Mouse (Mus musculus): Measurements from ENCODE around the gene Ptprg.
A peak's percentile ranks its signal among the peaks of the same experiment; 100 is the strongest.

Gene Ptprg

DNA sequence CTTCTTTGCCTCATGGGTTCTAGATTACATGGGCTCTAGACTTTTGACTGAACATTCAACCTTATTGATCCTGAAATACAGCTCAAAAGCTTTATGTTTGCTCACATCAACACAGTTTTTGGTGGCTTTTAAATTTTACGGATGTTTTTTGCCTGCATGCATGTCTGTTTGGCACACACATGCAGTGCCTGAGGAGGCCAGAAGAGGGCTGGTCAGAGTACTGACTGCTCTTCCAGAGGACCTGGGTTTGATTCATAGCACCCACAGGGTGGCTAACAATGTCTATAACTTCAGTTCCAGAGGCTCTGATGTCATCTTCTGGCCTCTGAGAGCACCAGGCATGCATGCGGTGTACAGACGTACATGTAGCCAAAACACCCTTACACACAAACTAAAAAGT lies 12.0 kb downstream of the Ptprg start:
- no peak for DNase-seq

DNA sequence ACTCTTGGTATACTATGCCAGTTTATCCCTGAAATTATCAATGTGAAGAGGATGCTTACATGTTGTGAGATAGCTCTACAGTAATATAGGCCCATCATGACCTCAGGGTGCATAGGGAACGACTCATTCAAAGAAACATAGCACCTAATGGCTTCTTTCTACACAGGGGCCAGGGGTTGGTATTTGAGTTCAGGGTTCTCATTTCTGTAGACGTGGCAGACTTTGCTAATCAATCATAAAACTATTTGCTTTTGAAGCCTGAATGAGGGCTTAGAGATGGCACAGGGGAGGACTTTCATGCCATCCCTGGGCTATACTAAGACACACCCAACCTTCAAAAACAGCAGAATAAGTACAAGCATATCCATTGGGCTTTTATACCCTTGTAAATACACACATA lies 16.4 kb downstream of the Ptprg start:
- no peak for DNase-seq

DNA sequence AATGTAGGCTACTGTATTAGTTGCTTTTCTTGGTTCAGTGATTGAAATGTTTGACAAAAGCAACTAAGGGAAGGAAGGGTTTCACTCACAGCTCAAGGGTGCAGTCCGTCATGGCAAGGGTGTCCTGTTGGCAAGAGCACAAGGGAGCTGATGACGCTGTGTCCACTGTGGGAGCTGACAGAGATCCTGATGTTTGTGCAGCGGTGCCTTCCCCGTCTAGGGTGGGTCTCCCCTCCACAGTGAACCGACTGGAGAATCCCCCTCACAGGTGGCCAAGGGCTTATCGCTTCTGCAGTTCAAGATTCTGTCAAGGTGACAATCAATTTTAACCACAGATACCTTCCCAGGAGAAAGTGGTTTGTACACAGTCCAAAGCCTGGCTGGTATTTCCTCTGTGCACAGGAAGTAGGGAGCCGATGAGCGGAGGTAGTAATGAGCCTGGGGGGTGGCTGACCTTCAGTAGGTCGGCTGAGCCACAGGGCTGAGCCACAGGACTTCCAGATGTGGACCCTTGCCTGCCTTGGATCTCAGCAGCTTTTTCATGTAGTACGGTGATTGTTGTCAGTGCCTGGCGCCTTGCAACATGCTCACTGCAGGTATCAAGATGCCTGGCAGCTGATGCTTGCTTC lies 18.5 kb downstream of the Ptprg start:
- no peak for DNase-seq

DNA sequence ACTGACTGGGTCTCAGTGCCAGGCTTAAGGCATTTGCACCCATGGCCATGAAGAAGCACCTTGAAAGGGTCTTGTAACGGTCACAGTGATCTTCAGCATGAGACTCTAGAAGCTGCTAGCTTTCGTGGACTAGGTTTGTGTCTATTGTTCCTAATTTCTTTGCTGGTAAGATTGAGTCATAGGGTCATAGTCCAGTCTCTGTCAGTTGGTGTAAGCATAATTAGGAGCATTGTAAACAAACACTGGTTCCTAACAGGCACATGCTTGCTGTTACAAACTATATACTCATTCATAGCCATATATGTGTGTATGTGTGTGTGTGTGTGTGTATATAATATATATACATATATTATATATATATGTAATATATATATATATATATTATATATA lies 19.1 kb downstream of the Ptprg start:
- DNase-seq = no peak

DNA sequence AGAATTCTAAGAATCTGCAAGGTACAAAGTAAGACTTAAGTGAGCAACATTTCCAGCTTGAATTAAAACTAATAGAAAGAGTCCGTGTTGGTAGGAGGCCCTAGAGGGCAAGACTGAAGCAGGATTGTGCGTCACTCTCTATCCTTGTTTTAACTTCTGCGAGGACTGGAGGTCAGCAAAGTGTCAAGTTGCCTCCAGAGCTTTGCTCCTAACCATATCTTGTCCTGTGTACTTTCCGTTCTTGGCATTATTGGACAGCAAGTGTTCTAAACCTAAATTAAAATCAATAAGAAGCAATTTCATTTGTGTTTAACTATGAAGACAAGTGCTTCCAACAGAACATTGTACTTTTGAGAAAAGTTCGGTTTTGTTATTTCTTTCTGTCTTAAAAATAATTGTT lies 20.4 kb downstream of the Ptprg start:
- DNase-seq = no peak

DNA sequence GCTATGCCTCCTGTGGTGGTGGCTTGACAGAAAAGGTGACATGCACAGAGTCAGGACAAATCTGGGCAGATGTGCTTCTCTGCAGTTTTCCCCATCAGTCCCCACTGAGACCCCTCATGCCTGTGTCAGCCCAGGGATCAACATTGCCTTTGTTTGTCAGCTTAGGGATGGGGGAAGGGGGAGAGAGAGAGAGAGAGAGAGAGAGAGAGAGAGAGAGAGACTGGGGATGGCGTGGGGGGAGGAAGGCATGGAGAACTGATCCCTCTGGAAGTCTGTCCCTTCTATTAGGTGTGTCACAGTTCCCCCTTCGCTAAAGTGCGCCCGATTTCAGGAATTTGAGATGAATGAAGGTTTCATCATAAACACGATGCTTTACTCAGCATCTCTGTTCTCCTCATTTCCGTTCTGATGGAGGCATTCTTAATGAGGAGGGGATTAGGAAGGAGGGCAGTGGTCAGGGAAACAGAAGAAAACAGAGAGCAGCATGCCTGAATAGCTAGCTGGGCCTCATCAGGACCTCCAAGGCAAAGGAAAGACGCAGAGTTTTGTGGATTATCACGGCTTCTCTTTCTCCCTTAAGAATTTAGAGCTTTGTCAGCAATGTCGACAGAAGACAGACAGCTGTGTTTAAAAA lies 24.1 kb downstream of the Ptprg start:
- no peak for DNase-seq

DNA sequence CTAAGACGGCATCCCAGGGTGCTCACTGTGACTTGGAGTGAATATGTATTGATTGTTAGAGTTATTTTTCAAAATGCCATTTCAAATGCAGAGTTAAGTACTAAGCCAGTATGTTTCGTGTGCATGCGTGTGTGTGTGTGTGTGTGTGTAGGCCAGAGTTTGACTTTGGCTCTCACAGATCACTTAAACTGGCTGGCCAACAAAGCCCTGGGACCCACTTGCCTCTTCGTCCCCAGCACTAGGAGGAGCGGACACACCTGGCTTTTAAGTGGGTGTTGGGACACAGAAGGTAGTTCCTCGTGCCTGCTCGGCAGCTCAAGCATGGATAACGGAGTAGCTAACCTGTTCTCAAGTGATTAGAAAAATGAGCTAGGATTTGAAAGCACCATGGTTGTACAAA lies 24.6 kb downstream of the Ptprg start:
- DNase-seq = no peak

DNA sequence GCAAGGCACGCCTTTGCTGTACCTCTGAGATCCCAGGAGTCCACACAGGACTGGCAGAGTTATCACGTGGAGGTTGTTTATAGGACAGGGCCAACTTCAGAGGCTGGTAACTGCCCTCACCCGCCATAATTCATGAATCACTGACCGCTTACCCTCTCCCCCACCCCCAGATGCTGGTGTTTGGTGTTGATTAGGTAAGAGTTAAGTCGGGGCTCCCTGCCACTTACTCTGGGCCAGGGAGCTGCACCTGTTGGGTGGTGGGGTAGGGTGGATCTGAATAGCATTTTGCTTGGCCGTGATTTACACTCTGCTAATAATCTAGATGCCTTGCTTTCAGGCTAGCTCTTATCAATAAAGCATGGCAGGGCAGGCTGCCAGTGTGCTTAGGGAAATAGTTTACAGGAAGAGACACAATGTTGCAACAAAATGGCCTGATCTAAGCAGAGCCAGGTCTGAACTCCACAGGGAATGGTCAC lies 25.2 kb downstream of the Ptprg start:
- no peak for DNase-seq

DNA sequence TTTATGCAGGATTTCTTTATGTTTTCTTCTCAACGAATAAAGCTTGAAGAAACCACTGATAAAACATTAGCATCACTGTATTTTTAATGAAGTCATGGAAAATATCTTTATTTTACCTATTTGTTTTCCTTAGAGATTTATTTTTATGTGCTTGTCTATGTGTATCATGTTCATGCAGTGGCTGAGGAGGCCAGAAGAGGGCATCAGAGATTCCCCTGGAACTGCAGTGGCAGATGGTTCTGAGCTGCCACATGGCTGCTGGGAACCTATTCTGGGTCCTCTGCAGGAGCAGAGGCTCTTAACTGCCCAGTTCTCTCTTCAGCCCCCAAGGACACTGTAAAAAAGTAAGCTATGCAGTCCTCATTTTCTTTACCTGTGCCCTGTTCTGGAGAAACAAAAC lies 26.6 kb downstream of the Ptprg start:
- DNase-seq = no peak

DNA sequence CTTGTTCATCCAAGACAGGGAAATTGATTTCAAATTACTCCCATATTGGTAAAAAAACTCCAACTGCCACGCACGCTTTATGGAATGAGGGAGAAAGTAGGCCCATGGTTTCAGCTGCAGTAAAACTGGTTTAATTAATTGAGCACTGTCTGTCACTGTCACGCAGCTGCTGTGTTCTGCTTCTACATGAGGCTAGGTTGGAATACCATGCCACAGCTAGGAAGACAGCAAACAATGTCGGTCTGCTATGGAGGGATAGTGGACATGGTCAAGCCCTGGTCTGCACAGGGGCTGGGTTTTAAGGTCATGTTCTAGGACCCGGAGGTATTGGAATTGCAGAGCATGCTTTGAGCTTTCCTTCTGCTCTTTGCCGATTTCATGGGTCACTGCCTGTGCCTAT lies 30.9 kb downstream of the Ptprg start:
- no peak for DNase-seq

DNA sequence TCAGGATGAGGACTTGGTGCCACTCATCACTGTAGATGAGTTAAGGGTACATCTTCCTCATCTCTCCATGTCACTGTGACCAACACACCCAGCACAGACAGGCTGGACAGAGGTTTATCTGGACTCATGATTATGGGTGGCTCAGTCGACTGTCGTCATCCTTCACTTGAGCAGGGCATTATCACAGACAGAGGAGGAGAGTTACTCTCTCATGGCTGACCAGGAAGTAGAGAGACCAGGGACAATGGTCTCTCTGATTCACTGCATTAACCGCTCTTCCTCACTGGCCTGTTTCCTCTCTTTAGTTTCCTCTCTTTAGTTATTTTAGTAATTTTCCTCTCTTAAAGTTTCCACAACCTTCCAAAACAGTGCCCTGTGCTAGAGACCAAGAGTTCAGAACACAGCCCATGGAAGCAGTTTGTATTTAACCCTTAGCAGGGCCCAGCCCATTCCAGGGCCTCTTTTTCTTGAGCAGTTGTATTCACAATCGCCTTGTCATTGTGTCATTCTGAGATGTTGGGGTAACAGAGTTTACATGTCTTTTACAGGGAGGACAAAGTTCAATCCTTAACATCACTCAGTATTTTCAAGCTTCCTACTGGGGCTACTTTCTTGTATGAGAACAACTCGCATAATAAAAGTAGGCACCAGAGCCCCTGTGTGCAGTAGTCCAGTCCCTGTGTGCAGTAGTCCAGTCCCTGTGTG lies 31.7 kb downstream of the Ptprg start:
- no peak for DNase-seq

DNA sequence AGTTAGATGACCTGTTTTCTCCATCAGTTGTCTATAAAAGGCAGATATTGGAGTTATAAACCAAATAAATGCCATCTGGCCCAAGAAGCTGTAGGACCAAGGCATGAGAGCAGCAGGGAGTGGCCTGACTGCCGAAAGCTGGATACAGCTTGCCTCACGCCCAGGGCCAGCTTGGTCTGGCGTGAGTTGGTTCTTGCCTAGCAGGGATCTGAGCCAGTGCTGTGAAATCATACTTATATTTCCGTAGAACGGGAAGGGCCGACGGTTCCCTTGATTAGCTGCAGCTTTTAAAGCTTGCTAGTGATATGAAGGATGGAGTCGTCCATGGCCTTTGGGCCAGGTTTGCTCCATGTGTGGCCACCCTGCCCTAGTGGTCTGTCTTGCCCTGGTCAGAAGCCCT lies 37.1 kb downstream of the Ptprg start:
- DNase-seq = peak; percentile 56 to 63

DNA sequence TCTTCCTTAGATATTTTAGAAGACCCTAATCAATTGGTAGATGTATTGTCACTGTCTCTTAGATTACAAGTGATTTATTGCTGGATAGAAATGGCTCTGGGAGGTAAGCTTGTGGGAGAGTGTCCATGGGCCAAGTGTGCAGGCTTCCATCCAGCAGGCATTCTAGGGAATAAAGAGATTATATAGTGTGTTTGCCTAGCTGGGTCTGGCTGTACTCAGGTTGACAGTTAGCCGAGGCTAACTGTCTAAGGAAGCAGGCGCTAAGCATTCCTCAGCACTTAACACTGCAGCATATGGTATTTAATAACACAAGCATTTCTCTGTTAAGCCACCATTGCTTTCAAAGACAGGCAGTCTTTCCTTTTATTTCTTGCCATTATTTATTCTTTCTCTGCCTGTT lies 39.3 kb downstream of the Ptprg start:
- no peak for DNase-seq

DNA sequence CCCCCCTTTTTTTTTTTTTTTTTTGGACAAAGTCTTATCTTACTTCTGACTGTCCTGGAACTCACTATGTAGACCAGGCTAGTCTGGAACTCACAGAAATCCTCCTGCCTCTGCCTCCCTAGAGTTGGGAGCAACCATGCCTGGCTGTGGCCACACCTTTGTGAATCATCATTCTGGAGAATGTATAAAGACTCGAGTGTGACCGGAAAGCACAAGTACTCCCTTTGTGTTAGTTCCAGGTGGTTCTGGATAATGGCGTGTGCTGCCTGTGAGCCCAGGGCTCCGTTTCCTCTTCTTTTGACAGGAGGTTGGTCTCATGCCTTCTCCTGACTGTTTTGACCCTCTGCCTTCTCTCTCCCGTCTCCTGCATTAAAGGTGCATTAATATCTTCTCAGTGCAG lies 41.0 kb downstream of the Ptprg start:
- no peak for DNase-seq

DNA sequence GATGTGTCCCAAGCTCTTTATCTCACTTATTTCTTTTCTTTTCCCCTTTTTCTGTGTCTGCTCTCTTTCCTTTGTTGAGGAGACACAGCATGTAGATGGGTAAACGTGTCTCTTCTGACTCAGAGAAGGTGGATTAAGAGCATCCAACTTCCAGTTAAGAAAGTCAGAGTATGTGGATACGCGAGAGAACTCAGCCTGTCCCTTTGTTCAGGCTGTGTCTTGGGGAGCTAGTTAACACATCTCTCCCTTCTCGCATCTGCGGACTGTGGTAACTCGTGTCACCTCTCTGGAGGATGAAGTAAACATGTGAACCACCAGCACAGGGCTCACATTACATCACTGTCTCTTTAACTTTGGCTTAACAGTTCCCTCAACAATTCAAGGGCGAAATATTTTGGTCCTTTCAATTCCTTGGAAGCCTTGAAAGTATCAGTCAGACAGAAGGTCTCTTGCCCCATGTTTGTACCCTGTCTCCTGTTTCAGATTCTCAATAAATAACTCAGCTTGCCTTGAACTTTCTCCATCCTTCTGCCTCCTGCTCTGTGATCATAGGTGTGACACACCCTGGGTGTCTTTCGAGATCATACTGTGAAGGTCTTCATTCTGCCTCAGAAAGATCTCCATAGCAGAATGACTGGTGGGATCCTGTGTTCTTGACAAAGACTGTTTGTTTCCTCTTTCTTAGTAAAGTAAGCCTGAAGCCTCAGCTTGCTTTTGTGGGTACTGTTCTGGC lies 51.0 kb downstream of the Ptprg start:
- no peak for DNase-seq

DNA sequence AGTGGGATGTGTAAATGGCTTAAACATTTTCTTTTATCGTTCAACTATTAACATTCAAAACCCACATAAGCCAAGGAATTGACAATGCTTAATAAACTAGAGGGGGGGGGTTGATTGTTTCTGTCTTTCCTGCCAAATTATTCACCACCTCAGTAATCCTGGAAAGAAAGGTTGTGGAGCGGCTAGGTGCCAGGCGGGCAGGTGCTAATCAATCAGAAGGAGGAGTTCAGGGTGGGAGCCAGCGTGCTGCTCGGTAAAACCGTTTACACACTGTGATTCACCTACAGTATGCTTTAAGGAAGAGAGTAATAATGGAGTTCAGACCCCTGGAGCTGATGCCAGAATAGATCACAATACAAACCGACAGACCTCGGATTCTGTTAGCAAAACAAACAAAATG lies 55.0 kb downstream of the Ptprg start:
- peak; percentile 74 to 79 for DNase-seq

DNA sequence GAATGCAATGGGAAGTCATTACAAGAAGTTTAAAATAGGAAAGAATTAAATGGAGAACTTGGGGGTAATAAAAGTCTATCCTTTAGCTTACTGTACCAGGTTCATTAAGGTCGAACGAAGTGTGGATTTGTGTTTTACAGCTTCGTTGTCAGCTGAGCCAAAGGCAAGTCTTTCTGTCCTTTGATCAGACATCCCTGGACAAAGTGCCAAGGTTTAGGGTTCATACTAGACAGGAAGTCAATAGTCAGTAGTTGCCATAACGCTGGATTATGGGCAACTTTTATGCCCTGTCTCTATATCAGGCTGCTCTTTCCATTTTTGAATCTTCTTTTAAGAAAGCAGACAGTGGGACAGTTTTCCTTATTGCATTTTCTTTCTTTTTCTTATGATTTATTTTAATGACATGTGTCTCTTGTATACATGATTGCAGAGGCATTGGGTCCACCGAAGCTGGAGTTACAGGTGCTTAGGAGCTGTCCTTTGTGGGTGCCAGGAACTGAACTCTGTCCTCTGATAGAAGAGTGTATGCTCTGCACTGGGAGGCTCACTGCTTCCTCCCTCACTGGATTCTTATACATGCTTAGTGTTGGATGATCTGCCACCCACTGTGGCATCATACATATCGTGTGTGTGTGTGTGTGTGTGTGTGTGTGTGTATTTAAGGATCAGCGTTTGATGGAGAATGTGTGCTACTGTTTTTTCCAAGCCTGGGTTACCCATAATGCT lies 56.7 kb downstream of the Ptprg start:
- no peak for DNase-seq

DNA sequence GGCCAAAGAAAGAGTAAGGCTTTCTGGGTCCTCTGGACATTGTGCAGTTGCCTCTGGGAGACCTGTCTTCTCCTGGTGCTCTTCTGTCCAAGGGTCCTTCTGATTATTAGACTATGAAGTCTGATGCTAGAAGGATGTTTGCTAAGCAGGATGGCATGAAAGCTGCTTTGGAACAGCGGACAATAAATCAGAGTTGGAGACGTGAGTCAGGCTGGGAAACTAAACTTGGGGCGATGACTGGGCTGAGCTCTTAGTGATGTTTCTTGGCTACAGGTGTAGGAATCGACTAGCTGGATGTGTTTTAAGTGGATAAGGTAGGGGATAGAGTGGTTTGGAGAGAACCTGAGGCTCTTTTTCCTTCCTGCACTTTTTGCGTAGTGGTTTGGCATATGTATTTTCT lies 59.1 kb downstream of the Ptprg start:
- DNase-seq = no peak

DNA sequence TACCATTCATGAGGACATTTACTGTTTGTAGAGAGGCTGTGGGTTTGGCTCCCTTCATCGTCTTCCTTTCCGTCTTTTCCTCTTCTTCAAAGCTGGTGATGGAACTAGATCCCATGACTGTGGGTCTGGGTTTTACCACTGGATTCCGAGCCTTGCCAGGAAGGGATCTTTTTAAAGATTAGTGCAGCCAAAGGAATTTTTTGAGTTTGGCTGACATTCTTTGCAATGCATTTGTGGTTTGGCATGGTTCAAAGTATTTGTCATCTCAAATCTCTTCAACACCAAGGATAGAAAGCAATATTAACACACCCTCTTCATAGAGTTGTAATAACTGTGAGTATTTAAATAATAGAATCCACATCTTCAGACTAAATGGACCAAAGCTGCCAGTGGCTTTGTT lies 59.8 kb downstream of the Ptprg start:
- DNase-seq = no peak

DNA sequence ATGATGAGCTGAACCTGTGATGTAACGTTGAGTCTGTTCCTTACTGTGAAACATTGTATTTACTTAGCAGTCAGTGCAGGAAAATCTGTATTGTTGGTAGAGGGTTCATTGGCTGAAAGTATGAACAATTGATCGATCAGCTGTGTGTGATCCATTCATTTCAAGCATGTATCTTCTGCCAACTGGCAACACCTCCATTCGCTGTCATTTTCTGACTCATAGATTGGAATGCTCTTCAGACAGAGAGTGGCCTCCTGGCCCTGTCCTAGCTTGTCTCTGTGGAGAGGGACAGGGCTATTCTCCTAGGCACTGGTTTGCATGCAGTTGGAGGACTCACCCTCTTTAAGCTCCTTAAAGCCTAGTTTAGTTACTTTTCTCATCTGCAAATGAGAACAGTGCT lies 62.4 kb downstream of the Ptprg start:
- DNase-seq = no peak

DNA sequence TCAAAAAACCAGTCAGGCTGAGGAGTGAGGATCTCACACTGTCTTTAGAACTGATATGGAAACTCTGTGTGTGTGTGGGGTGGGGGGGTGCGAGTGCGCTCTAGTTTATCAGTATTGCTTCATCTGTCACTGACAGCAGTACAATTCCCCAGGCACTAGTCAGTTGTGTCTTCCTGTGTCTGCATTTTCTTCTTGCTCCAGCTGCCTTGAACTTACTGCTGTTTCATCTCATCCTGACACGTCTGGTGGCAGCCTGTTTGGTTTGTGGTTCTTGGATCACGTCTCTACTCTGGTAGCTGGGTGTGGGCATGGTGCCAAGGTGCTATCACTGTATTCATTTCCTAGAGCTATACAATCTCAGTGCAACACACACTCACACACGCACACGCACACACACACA lies 64.0 kb downstream of the Ptprg start:
- peak; percentile 71 to 77 for DNase-seq

DNA sequence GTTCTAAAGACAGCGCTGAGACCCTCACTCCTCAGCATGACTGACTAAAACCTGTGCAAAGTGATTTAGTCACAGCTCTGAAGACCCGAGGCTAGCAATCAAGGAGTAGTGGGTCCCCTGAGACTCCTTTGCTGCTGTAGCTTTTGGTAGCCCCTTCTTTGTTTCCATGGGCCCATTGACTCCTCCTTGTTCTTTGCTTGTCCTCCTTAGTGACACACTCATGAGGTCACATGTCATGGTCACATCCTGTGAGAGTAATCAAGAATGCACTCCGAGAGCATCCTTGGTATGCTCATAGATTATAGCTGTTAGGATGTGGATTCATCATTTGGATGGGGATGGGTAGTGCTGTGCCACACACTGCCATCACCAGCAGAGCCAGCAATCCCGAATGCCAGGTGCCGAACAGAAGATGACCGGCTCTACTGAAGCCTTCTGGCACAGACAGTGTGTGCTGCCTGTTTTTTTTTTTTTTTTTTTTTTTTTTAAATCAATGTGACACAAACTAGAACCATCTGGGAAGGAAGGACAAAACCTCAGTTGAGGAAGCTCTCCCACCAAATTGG lies 64.9 kb downstream of the Ptprg start:
- peak; percentile 42 to 53 for DNase-seq

DNA sequence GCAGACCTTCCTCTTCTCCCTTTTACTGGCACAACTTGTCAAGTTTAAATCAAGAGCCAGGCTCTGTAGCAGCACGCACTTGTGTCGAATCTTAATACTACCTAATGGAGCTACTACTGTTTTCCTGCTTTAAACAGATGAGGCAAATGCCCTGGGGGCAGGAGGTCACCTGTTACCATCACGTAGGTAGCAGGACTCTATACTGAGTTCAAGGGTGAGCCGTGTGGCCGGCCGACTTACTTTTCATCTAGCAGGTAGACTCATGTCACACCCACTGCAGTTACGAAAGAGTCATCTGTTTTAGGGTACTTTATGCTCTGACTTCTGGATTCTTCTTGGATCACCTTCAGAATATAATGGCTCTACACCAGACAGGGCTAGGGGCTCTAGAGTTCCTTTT lies 66.3 kb downstream of the Ptprg start:
- DNase-seq = no peak
